9 mouse cellular contexts compared by ENCODE assay signal in genomic region chr5:69613209-69613796, GRCm38 (mm10). TPM values are rescaled to one million over a fixed set of nuclear protein-coding genes. Genes with fewer than 3 reads are reported as not detected.
DNase-seq lines count a peak whose midpoint lies in the region; ATAC-seq and TF ChIP-seq lines count a peak whose summit lies in the region.
"Had no signal": no experiment of that assay in that cellular context is flagged by ENCODE, and none has a peak within 500 bp of the region (broad histone marks: within the 10 kb centered on the region; RNA-seq: fewer than 3 reads in every experiment).

No protein-coding gene starts in this region.

- DNase-seq in gastrocnemius, adult 18-20 months (ENCODE audit: low spot score), result peak; percentile 5
- DNase-seq in gastrocnemius, postnatal 14 days, result no peak
- DNase-seq in lung, postnatal 0 days (ENCODE audit: low spot score), result peak; percentile 73
- DNase-seq in lung, adult 18-20 months, result no peak
- peak; percentile 53 for DNase-seq in embryo, embryonic 10 days (ENCODE audit: low spot score)
- DNase-seq in retina, postnatal 1 day, result peak; percentile 69
- no peak for DNase-seq in testis, postnatal 10 days (ENCODE audit: low spot score)
- DNase-seq in ovary, adult 18-20 months (ENCODE audit: low spot score), result no peak
- DNase-seq: layer of hippocampus, postnatal 36 days had no signal

- H3K4me3 ChIP-seq in lung, postnatal 0 days (ENCODE audit: low read depth, low read length), result no peak overlapping the region

- H3K9ac ChIP-seq in lung, postnatal 0 days (replicated peaks; ENCODE audit: low read depth), result no peak overlapping the region

- no peak for ATAC-seq in lung, postnatal 0 days

- TF ChIP-seq EP300 in lung, postnatal 0 days (IDR thresholded peaks at IDR 0.05), result no peak

- TF ChIP-seq CTCF in lung, postnatal 0 days (IDR thresholded peaks at IDR 0.05), result peak; percentile 56

- intact Hi-C loops in gastrocnemius, postnatal 14 days (cut with DNase I; ENCODE audit: low total_unique reads), result no loop called here

- H3K36me3 ChIP-seq in lung, postnatal 0 days (ENCODE audit: insufficient read depth, low read length), result no peaks in the 10 kb centered on the region

- WGBS in lung, postnatal 0 days, result 10% methylated on average over 4 of the region's 4 CpGs

- no peaks in the 10 kb centered on the region for H3K27me3 ChIP-seq in lung, postnatal 0 days (replicated peaks; ENCODE audit: insufficient read depth, low read length)

- no peaks in the 10 kb centered on the region for H3K9me3 ChIP-seq in lung, postnatal 0 days (ENCODE audit: low read length)

- no peak overlapping the region for H3K4me2 ChIP-seq in lung, postnatal 0 days (replicated peaks; ENCODE audit: low read depth, low read length)

- H3K27ac ChIP-seq in lung, postnatal 0 days (ENCODE audit: low read length), result no peak overlapping the region

- H3K4me1 ChIP-seq in lung, postnatal 0 days (ENCODE audit: insufficient read depth, low read depth, low read length), result no peaks in the 10 kb centered on the region

RNA-seq across cellular contexts. Expression of gene Gnpda2, which starts 21.2 kb away (rescaled TPM):
- total RNA-seq in gastrocnemius, adult 18-20 months (2021), result 1 to 10 TPM; 3.7 to 4.1 TPM
- 1 to 10 TPM; 6.8 to 6.9 TPM for total RNA-seq in gastrocnemius, postnatal 14 days (2021)
- polyA plus RNA-seq in lung, postnatal 0 days (2015; fragmentation: Nextera tagmentation; extraction: Ambion mirVana), result 76.1 and 79.9 TPM in 2 replicates

RNA-seq across cellular contexts. Expression of gene Guf1, which starts 56.6 kb away (rescaled TPM):
- 10 to 100 TPM; 15.7 to 16.0 TPM for total RNA-seq in gastrocnemius, adult 18-20 months (2021)
- 10 to 100 TPM; 14.8 to 17.9 TPM for total RNA-seq in gastrocnemius, postnatal 14 days (2021)
- 16.2 and 18.1 TPM in 2 replicates for polyA plus RNA-seq in lung, postnatal 0 days (2015; fragmentation: Nextera tagmentation; extraction: Ambion mirVana)

Comparison
In these comparisons a context has a peak if more than half of its experiments do, and no peak if none do; other contexts are left out.
1. DNase-seq: peak in gastrocnemius, adult 18-20 months (single experiment), lung, postnatal 0 days (single experiment), embryo, embryonic 10 days (single experiment) and retina, postnatal 1 day (single experiment); none in gastrocnemius, postnatal 14 days (single experiment), lung, adult 18-20 months (0 of 2), testis, postnatal 10 days (single experiment) and ovary, adult 18-20 months (single experiment).